Comparison of ENCODE assay signal across 17 mouse cellular contexts in genomic region chr15:95431156-95431799, GRCm38 (mm10).
DNase-seq lines count a peak whose midpoint lies in the region; ATAC-seq and TF ChIP-seq lines count a peak whose summit lies in the region.
"Had no signal": no experiment of that assay in that cellular context is flagged by ENCODE, and none has a peak within 500 bp of the region (broad histone marks: within the 10 kb centered on the region; RNA-seq: fewer than 3 reads in every experiment).

No protein-coding gene starts in this region.

- TF ChIP-seq CTCF in forebrain, postnatal 0 days (IDR thresholded peaks at IDR 0.05; ENCODE audit: low read depth) = no peak
- no peak for TF ChIP-seq CTCF in midbrain, postnatal 0 days (IDR thresholded peaks at IDR 0.05)

- H3K27ac ChIP-seq in forebrain, embryonic 13.5 days = peak overlapping the region; percentile 10; the same call in 1 of the 2 replicates
- no peak overlapping the region for H3K27ac ChIP-seq in forebrain, postnatal 0 days (ENCODE audit: low read depth, low read length)
- H3K27ac ChIP-seq in embryonic facial prominence, embryonic 14.5 days (replicated peaks; ENCODE audit: low read depth, low read length) = no peak overlapping the region
- peak overlapping the region; percentile 47; the same call in 1 of the 2 replicates for H3K27ac ChIP-seq in hindbrain, embryonic 14.5 days
- H3K27ac ChIP-seq in midbrain, postnatal 0 days (ENCODE audit: low read depth, low read length) = no peak overlapping the region
- no peak overlapping the region for H3K27ac ChIP-seq in liver, embryonic 12.5 days
- H3K27ac ChIP-seq: limb, embryonic 12.5 days; liver, embryonic 14.5 days had no signal

- WGBS in forebrain, embryonic 13.5 days = 55% methylated on average over 13 of the region's 13 CpGs
- WGBS in forebrain, postnatal 0 days = 55% methylated on average over 13 of the region's 13 CpGs
- 67% methylated on average over 13 of the region's 13 CpGs for WGBS in embryonic facial prominence, embryonic 14.5 days
- WGBS in hindbrain, embryonic 14.5 days = 24% methylated on average over 13 of the region's 13 CpGs
- 35% methylated on average over 13 of the region's 13 CpGs for WGBS in midbrain, postnatal 0 days
- WGBS in liver, embryonic 12.5 days (ENCODE audit: insufficient replicate concordance) = 77% methylated on average over 13 of the region's 13 CpGs

- no peaks in the 10 kb centered on the region for H3K9me3 ChIP-seq in forebrain, embryonic 13.5 days (replicated peaks)
- H3K9me3 ChIP-seq in forebrain, postnatal 0 days (ENCODE audit: low read length) = no peaks in the 10 kb centered on the region
- no peaks in the 10 kb centered on the region for H3K9me3 ChIP-seq in embryonic facial prominence, embryonic 14.5 days (ENCODE audit: control insufficient read depth, low read length)
- no peaks in the 10 kb centered on the region for H3K9me3 ChIP-seq in hindbrain, embryonic 14.5 days (ENCODE audit: control insufficient read depth, low read length)
- H3K9me3 ChIP-seq in midbrain, postnatal 0 days (ENCODE audit: low read length) = no peaks in the 10 kb centered on the region
- H3K9me3 ChIP-seq in liver, embryonic 12.5 days (replicated peaks) = 0 out of 2 replicates have a peak, but pooled peaks cover 7% of the 10 kb centered on the region
- H3K9me3 ChIP-seq: limb, embryonic 12.5 days had no signal

- H3K4me1 ChIP-seq in forebrain, embryonic 13.5 days = peaks cover 24% of the 10 kb centered on the region
- H3K4me1 ChIP-seq in forebrain, postnatal 0 days (ENCODE audit: insufficient read depth) = no peaks in the 10 kb centered on the region
- H3K4me1 ChIP-seq in embryonic facial prominence, embryonic 14.5 days (ENCODE audit: control insufficient read depth, insufficient read depth, low read length) = no peaks in the 10 kb centered on the region
- peaks cover 21% of the 10 kb centered on the region for H3K4me1 ChIP-seq in hindbrain, embryonic 14.5 days (replicated peaks; ENCODE audit: control insufficient read depth, insufficient read depth, low read length)
- no peaks in the 10 kb centered on the region for H3K4me1 ChIP-seq in midbrain, postnatal 0 days (ENCODE audit: insufficient read depth, low read length)
- no peaks in the 10 kb centered on the region for H3K4me1 ChIP-seq in liver, embryonic 12.5 days

- no peak overlapping the region for H3K9ac ChIP-seq in forebrain, embryonic 13.5 days
- H3K9ac ChIP-seq in forebrain, postnatal 0 days = no peak overlapping the region
- H3K9ac ChIP-seq in embryonic facial prominence, embryonic 14.5 days (ENCODE audit: low read depth, low read length) = no peak overlapping the region
- no peak overlapping the region for H3K9ac ChIP-seq in hindbrain, embryonic 14.5 days
- H3K9ac ChIP-seq in midbrain, postnatal 0 days (replicated peaks; ENCODE audit: low read length, poor library complexity, severe bottlenecking) = no peak overlapping the region
- no peak overlapping the region for H3K9ac ChIP-seq in liver, embryonic 12.5 days
- H3K9ac ChIP-seq: limb, embryonic 12.5 days; liver, embryonic 14.5 days had no signal

- no peak for ATAC-seq in forebrain, embryonic 13.5 days
- ATAC-seq in forebrain, postnatal 0 days = no peak
- ATAC-seq in embryonic facial prominence, embryonic 14.5 days (ENCODE audit: low read depth) = no peak
- peak; percentile 57; the same call in 1 of the 2 replicates for ATAC-seq in hindbrain, embryonic 14.5 days (ENCODE audit: low FRiP score)
- ATAC-seq in midbrain, postnatal 0 days (ENCODE audit: low FRiP score) = no peak
- ATAC-seq in liver, embryonic 12.5 days = no peak

- H3K36me3 ChIP-seq in forebrain, embryonic 13.5 days (ENCODE audit: poor library complexity, severe bottlenecking) = peaks cover 33% of the 10 kb centered on the region; the same call in 1 of the 2 replicates
- peaks cover 9% of the 10 kb centered on the region; the same call in 1 of the 2 replicates for H3K36me3 ChIP-seq in forebrain, postnatal 0 days (ENCODE audit: insufficient read depth)
- H3K36me3 ChIP-seq in embryonic facial prominence, embryonic 14.5 days (ENCODE audit: control insufficient read depth, insufficient read depth, low read length) = no peaks in the 10 kb centered on the region
- H3K36me3 ChIP-seq in hindbrain, embryonic 14.5 days (replicated peaks; ENCODE audit: control insufficient read depth, insufficient read depth) = peaks cover 28% of the 10 kb centered on the region
- peaks cover 3% of the 10 kb centered on the region; the same call in 1 of the 2 replicates for H3K36me3 ChIP-seq in midbrain, postnatal 0 days (ENCODE audit: insufficient read depth, low read length)
- H3K36me3 ChIP-seq in liver, embryonic 12.5 days = no peaks in the 10 kb centered on the region
- H3K36me3 ChIP-seq: limb, embryonic 12.5 days had no signal

- no peak overlapping the region for H3K4me3 ChIP-seq in forebrain, embryonic 13.5 days
- H3K4me3 ChIP-seq in forebrain, postnatal 0 days (ENCODE audit: low read depth, low read length) = no peak overlapping the region
- no peak overlapping the region for H3K4me3 ChIP-seq in embryonic facial prominence, embryonic 14.5 days (ENCODE audit: low read depth, low read length)
- no peak overlapping the region for H3K4me3 ChIP-seq in hindbrain, embryonic 14.5 days (replicated peaks; ENCODE audit: low read length)
- H3K4me3 ChIP-seq in midbrain, postnatal 0 days (ENCODE audit: low read depth, low read length) = no peak overlapping the region
- no peak overlapping the region for H3K4me3 ChIP-seq in liver, embryonic 12.5 days
- H3K4me3 ChIP-seq: limb, embryonic 12.5 days; myocyte had no signal

- no peaks in the 10 kb centered on the region for H3K27me3 ChIP-seq in forebrain, embryonic 13.5 days
- H3K27me3 ChIP-seq in forebrain, postnatal 0 days (ENCODE audit: insufficient read depth, low read length) = no peaks in the 10 kb centered on the region
- H3K27me3 ChIP-seq in embryonic facial prominence, embryonic 14.5 days (replicated peaks; ENCODE audit: control insufficient read depth, insufficient read depth, low read length) = no peaks in the 10 kb centered on the region
- no peaks in the 10 kb centered on the region for H3K27me3 ChIP-seq in hindbrain, embryonic 14.5 days (ENCODE audit: control insufficient read depth, insufficient read depth, low read length)
- H3K27me3 ChIP-seq in midbrain, postnatal 0 days (ENCODE audit: insufficient read depth, low read length) = no peaks in the 10 kb centered on the region
- no peaks in the 10 kb centered on the region for H3K27me3 ChIP-seq in liver, embryonic 12.5 days (replicated peaks)
- H3K27me3 ChIP-seq: limb, embryonic 12.5 days had no signal

- DNase-seq in forebrain, postnatal 0 days = no peak
- DNase-seq in embryonic facial prominence, embryonic 14.5 days (ENCODE audit: low spot score) = peak; percentile 16
- no peak for DNase-seq in hindbrain, embryonic 14.5 days (ENCODE audit: low spot score)
- peak; percentile 46 for DNase-seq in midbrain, postnatal 0 days (ENCODE audit: low spot score)
- DNase-seq in adrenal gland, adult (ENCODE audit: inconsistent age in 2 of 2, low spot score in 1 of 2) = no peak
- DNase-seq in adrenal gland, adult 18-20 months (ENCODE audit: low spot score in 2 of 2) = no peak
- DNase-seq: adrenal gland, postnatal 25 days; cerebellum, adult 2 months; gastrocnemius, postnatal 36 days; heart, postnatal 14 days; kidney, adult 9 months; thymus, postnatal 36 days had no signal

- no peak overlapping the region for H3K4me2 ChIP-seq in forebrain, embryonic 13.5 days
- no peak overlapping the region for H3K4me2 ChIP-seq in forebrain, postnatal 0 days (ENCODE audit: low read depth)
- H3K4me2 ChIP-seq in embryonic facial prominence, embryonic 14.5 days (ENCODE audit: low read depth, low read length) = no peak overlapping the region
- H3K4me2 ChIP-seq in hindbrain, embryonic 14.5 days (replicated peaks) = no peak overlapping the region
- no peak overlapping the region for H3K4me2 ChIP-seq in midbrain, postnatal 0 days (ENCODE audit: low read depth, low read length, poor library complexity, severe bottlenecking)
- no peak overlapping the region for H3K4me2 ChIP-seq in liver, embryonic 12.5 days
- H3K4me2 ChIP-seq: limb, embryonic 12.5 days had no signal

Comparison
In these comparisons a context has a peak if more than half of its experiments do, and no peak if none do; other contexts are left out.
1. H3K27ac ChIP-seq: peak in forebrain, embryonic 13.5 days (single experiment) and hindbrain, embryonic 14.5 days (single experiment); none in forebrain, postnatal 0 days (single experiment), embryonic facial prominence, embryonic 14.5 days (single experiment), midbrain, postnatal 0 days (single experiment) and liver, embryonic 12.5 days (single experiment).
2. DNase-seq: peak in embryonic facial prominence, embryonic 14.5 days (single experiment) and midbrain, postnatal 0 days (single experiment); none in forebrain, postnatal 0 days (single experiment), hindbrain, embryonic 14.5 days (single experiment), adrenal gland, adult (0 of 2) and adrenal gland, adult 18-20 months (0 of 2).